Mouse (Mus musculus) stomach, embryonic 14.5 days (tissue): ENCODE measurements around the gene Chrm5. TPM values are rescaled to one million over a fixed set of nuclear protein-coding genes. Genes with fewer than 3 reads are reported as not detected.

Experiments
- ATAC-seq: fragments of 200-750 bp; cut with Nextera tagmentation; 2 replicates; pipeline ENCODE4 v1.8.0; 2017; ENCODE audit warnings: low read depth, moderate TSS enrichment; ENCODE audit not compliant: insufficient number of reproducible peaks, insufficient read depth, low FRiP score
- H3K27ac ChIP-seq: fragments of 300-500 bp; sonication (generic); 2 replicates; pipeline ENCODE4 v1.5.1; 2014; ENCODE audit warnings: mild to moderate bottlenecking, low read length, moderate library complexity, mixed read lengths
- H3K27me3 ChIP-seq: fragments of 300-500 bp; sonication (generic); 2 replicates; pipeline ENCODE4 v1.6.1; 2014; ENCODE audit warnings: low read length, control low read depth, mixed read lengths; ENCODE audit not compliant: control insufficient read depth, insufficient read depth
- H3K36me3 ChIP-seq: fragments of 300-500 bp; sonication (generic); 2 replicates; pipeline ENCODE4 v1.6.1; 2014; ENCODE audit warnings: mild to moderate bottlenecking, control low read depth, low read length, moderate library complexity, mixed read lengths; ENCODE audit not compliant: control insufficient read depth, insufficient read depth
- H3K4me1 ChIP-seq: fragments of 300-500 bp; sonication (generic); 2 replicates; pipeline ENCODE4 v1.6.1; 2014; ENCODE audit warnings: low read length, control low read depth, mixed read lengths; ENCODE audit not compliant: control insufficient read depth, insufficient read depth
- H3K4me2 ChIP-seq: fragments of 300-500 bp; sonication (generic); replicated peaks from 2 replicates; pipeline ENCODE4 v1.6.1; 2014; ENCODE audit warnings: low read depth, low read length, control low read depth
- H3K4me3 ChIP-seq: fragments of 300-500 bp; sonication (generic); 2 replicates; pipeline ENCODE4 v1.5.1; 2014; ENCODE audit warnings: low read depth, low read length, control low read depth
- H3K9ac ChIP-seq: fragments of 300-500 bp; sonication (generic); replicated peaks from 2 replicates; pipeline ENCODE4 v1.6.1; 2014; ENCODE audit warnings: low read depth, mild to moderate bottlenecking, control low read depth, low read length, moderate library complexity, mixed read lengths
- H3K9me3 ChIP-seq: fragments of 300-500 bp; sonication (generic); 2 replicates; pipeline ENCODE4 v1.6.1; 2016; ENCODE audit warnings: low read depth, low read length, control low read depth; ENCODE audit not compliant: control insufficient read depth
- WGBS: fragments of 180-500 bp; shearing (Covaris S2); extraction: QIAGEN DNeasy Blood & Tissue Kit; methylation state at CpG from one replicate; pipeline ENCODE4 v1.1.7; 2014; 5-methylcytosine and 5-hydroxymethylcytosine counted together
- polyA plus RNA-seq: library from polyadenylated mRNA; unstranded; fragments of >200 nt; fragmentation: Nextera tagmentation; extraction: Ambion mirVana; gene quantifications from 2 replicates; pipeline ENCODE4 v1.2.1, GENCODE M21; 2014

Chrm5 gene
- polyA plus RNA-seq, 1 experiment from 2014 or later, result not detected

- WGBS, result 83% methylated on average over 4 of the region's 4 CpGs
- H3K4me2 ChIP-seq, result no peak overlapping the region
- no peak for ATAC-seq
- no peak overlapping the region for H3K9ac ChIP-seq
- no peaks in the 10 kb centered on the region for H3K9me3 ChIP-seq
- no peak overlapping the region for H3K27ac ChIP-seq
- H3K4me3 ChIP-seq, result no peak overlapping the region
- no peaks in the 10 kb centered on the region for H3K4me1 ChIP-seq
- H3K27me3 ChIP-seq, result no peaks in the 10 kb centered on the region
- H3K36me3 ChIP-seq, result no peaks in the 10 kb centered on the region
Observed at GRCm38 (mm10) chr2:112429665-112430064, 50.9 kb downstream of the Chrm5 start.

Other genes starting within 250 kb of the Chrm5 start
- gene Lpcat4, start 241.3 kb downstream of the Chrm5 start, polyA plus RNA-seq, result 23.0 and 26.4 TPM in 2 replicates
- not detected in 2 replicates for gene Nutm1, start 221.5 kb downstream of the Chrm5 start, polyA plus RNA-seq
- gene Nop10, start 218.8 kb downstream of the Chrm5 start, polyA plus RNA-seq, result 197 and 199 TPM in 2 replicates
- 18.9 and 19.9 TPM in 2 replicates for gene Slc12a6, start 214.9 kb downstream of the Chrm5 start, polyA plus RNA-seq
- not detected in 2 replicates for gene Gm21985, start 214.5 kb downstream of the Chrm5 start, polyA plus RNA-seq
- gene Emc4, start 112.7 kb downstream of the Chrm5 start, polyA plus RNA-seq, result 90.8 and 98.1 TPM in 2 replicates
- 47.7 and 49.3 TPM in 2 replicates for gene Katnbl1, start 101.6 kb downstream of the Chrm5 start, polyA plus RNA-seq
- 17.5 and 19.4 TPM in 2 replicates for gene Emc7, start 25.8 kb downstream of the Chrm5 start, polyA plus RNA-seq
- gene Aven, start 12.2 kb upstream of the Chrm5 start, polyA plus RNA-seq, result 7.1 and 8.0 TPM in 2 replicates